Mouse (Mus musculus) forebrain, embryonic 14.5 days (tissue): ENCODE data around the gene Nfat5. TPM values are rescaled to one million over a fixed set of nuclear protein-coding genes. Genes with fewer than 3 reads are reported as not detected.

Source experiments
- ATAC-seq: fragments of 200-750 bp; cut with Nextera tagmentation; 2 replicates; pipeline ENCODE4 v1.8.0; 2017; ENCODE audit warnings: mild to moderate bottlenecking, moderate library complexity
- DNase-seq: peaks from one replicate; pipeline ENCODE4 v3.0.0-alpha.2; 2015; ENCODE audit warnings: low spot score
- H3K27ac ChIP-seq: fragments of 300-500 bp; sonication (generic); 2 replicates; pipeline ENCODE4 v1.5.1; 2014; ENCODE audit warnings: low read depth, mild to moderate bottlenecking, control low read depth, low read length, moderate library complexity
- H3K27me3 ChIP-seq: fragments of 300-500 bp; sonication (generic); replicated peaks from 2 replicates; pipeline ENCODE4 v1.6.1; 2014; ENCODE audit warnings: low read length, control low read depth, mixed read lengths; ENCODE audit not compliant: control insufficient read depth, insufficient read depth
- H3K36me3 ChIP-seq: fragments of 300-500 bp; sonication (generic); 2 replicates; pipeline ENCODE4 v1.6.1; 2014; ENCODE audit warnings: low read length, control low read depth; ENCODE audit not compliant: control insufficient read depth, insufficient read depth
- H3K4me1 ChIP-seq: fragments of 300-500 bp; sonication (generic); 2 replicates; pipeline ENCODE4 v1.6.1; 2014; ENCODE audit warnings: antibody characterized with exemption, low read length, control low read depth; ENCODE audit not compliant: control insufficient read depth, insufficient read depth
- H3K4me2 ChIP-seq: fragments of 300-500 bp; sonication (generic); 2 replicates; pipeline ENCODE4 v1.6.1; 2014; ENCODE audit warnings: mild to moderate bottlenecking, control low read depth, low read length
- H3K4me3 ChIP-seq: fragments of 300-500 bp; sonication (generic); 2 replicates; pipeline ENCODE4 v1.5.1; 2014; ENCODE audit warnings: low read depth, low read length, control low read depth
- H3K9ac ChIP-seq: fragments of 300-500 bp; sonication (generic); 2 replicates; pipeline ENCODE4 v1.6.1; 2014; ENCODE audit warnings: mild to moderate bottlenecking, low read length, control low read depth, moderate library complexity
- H3K9me3 ChIP-seq: fragments of 300-500 bp; sonication (generic); replicated peaks from 2 replicates; pipeline ENCODE4 v1.6.1; 2016; ENCODE audit warnings: low read length, control low read depth, mixed read lengths; ENCODE audit not compliant: control insufficient read depth
- WGBS: fragments of 180-500 bp; shearing (Covaris S2); extraction: QIAGEN DNeasy Blood & Tissue Kit; methylation state at CpG from one replicate; pipeline ENCODE4 v1.1.7; 2014; 5-methylcytosine and 5-hydroxymethylcytosine counted together
- polyA plus RNA-seq: library from polyadenylated mRNA; unstranded; fragments of >200 nt; fragmentation: Nextera tagmentation; extraction: Ambion mirVana; gene quantifications from 2 replicates; pipeline ENCODE4 v1.2.1, GENCODE M21; 2014

Nfat5 gene
- polyA plus RNA-seq, 1 experiment from 2014 or later: 3.4 TPM

DNA sequence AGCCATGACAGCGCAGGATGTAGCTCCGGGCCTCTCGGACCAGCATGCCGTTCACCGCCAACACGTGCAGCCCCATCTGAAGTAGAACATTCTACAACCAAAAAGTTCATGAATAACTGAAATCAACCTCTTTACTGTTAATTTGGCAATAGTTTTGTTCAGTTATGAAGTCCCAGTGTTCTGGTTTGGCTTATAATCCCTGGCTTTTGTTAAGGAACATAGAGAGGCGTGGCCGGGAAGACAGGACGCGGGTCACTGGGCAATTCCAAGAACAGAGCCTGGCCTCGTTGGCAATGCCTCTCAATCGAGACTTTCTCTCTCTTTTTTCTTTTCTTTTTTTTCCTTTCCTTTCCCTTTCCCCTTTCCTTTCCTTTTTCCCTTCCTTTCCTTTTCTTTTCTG is 123.7 kb downstream of the Nfat5 start:
- Histone ChIP-seq H3K27me3 (no peaks in the 10 kb centered on the region), H3K4me3 (no peak overlapping the region), H3K27ac (no peak overlapping the region), H3K4me1 (no peaks in the 10 kb centered on the region), H3K9me3 (no peaks in the 10 kb centered on the region), H3K4me2 (no peak overlapping the region), H3K9ac (no peak overlapping the region), H3K36me3 (peaks cover 96% of the 10 kb centered on the region)
- DNase-seq: no peak
- WGBS: 83% methylated on average over 12 of the region's 12 CpGs
- no peak for ATAC-seq

DNA sequence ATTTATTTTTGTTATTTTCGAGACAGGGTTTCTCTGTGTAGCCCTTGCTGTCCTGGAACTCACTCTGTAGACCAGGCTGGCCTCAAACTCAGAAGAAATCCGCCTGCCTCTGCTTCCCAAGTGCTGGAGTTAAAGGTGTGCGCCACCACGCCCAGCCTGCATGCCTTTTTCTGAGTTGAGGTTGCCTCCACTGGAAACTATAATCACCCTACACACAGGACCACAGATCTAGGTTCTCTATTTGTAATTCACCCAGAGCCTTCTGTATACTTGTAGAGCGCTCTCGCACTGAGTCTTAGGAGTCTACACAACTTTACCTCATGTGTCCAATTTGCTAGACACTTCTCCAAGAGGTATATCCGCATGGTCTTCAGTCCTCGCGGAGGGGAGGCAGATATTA is 130.9 kb downstream of the Nfat5 start:
- Histone ChIP-seq H3K27ac (no peak overlapping the region), H3K4me3 (peak overlapping the region; percentile 75), H3K36me3 (peaks cover 33% of the 10 kb centered on the region), H3K27me3 (no peaks in the 10 kb centered on the region), H3K4me1 (peaks cover 6% of the 10 kb centered on the region), H3K9ac (peak overlapping the region; percentile 85), H3K9me3 (no peaks in the 10 kb centered on the region), H3K4me2 (peak overlapping the region; percentile 71)
- 30% methylated on average over 9 of the region's 9 CpGs for WGBS
- DNase-seq (no peak), ATAC-seq (no peak; the same call in 1 of the 2 replicates)

DNA sequence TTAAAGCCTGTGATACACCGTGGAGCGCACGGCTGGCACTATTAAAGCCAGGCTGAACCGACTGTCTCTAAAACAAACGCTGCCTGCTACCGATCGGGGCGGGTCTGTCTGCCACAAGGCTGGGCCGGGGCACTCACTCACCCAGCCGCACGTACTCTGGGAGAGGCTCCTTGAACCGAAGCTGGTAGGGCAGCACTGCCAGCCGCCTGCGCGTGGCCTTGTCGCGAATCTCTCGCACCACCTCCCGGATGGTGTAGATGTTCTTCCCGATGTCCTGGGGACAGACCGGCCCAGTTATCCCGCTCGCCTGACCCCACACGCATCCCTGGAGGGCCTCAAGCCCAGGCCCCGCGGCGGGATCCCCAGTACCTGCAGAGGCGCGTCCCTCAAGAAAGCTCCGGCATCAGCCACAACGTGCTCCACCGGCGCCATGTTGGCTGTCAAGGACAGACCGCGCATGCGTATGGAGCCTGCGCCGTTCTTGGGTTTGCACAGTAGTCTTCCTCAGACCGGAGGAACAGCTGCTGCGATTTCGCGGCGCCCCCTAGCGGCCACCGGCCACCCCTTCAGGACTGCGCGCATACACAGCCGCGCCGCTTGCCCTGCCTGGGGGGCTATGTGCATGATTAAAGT is 131.4 kb downstream of the Nfat5 start, which contains the start of gene Nob1:
Gene Nob1, minus strand, starts transcription at position 455 of the 633 bp plus-strand sequence.
- Histone ChIP-seq H3K4me3 (peak within 1 kb of the TSS; percentile 75), H3K36me3 (peaks cover 28% of the 10 kb centered on the region), H3K4me2 (peak within 1 kb of the TSS; percentile 71), H3K9me3 (no peaks in the 10 kb centered on the region), H3K27ac (peak within 1 kb of the TSS; percentile 55; the same call in 1 of the 2 replicates), H3K9ac (peak within 1 kb of the TSS; percentile 85), H3K27me3 (no peaks in the 10 kb centered on the region), H3K4me1 (peaks cover 6% of the 10 kb centered on the region)
- under 1% methylated on average over 50 of the region's 50 CpGs for WGBS
- ATAC-seq (peak; percentile 100), DNase-seq (peak; percentile 99)

DNA sequence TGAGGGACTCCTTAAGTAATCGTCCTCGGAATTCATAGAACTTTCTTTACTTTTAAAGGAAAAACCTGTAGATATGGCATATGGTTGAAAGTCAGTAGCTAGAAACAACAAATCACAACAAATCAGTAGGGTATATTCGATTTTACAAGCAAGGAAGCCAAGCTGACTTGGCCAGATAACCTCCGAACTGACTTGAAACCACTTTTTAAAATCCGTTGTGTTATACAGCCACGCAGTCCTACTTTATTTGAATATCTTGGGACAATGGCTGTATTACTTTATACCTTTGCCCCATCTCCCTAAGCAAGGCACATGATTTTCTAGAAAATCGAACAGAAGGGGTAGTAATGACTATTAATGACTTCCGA is 131.9 kb downstream of the Nfat5 start:
- Histone ChIP-seq H3K27ac (no peak overlapping the region), H3K9ac (no peak overlapping the region), H3K4me1 (peaks cover 6% of the 10 kb centered on the region), H3K27me3 (no peaks in the 10 kb centered on the region), H3K9me3 (no peaks in the 10 kb centered on the region), H3K36me3 (peaks cover 23% of the 10 kb centered on the region), H3K4me2 (no peak overlapping the region), H3K4me3 (no peak overlapping the region)
- DNase-seq: no peak
- WGBS: 45% methylated on average over 8 of the region's 8 CpGs
- peak; percentile 2; the same call in 1 of the 2 replicates for ATAC-seq

Other genes starting within 250 kb of the Nfat5 start
- 21.7 and 26.8 TPM in 2 replicates for gene Pdf, start 244.9 kb upstream of the Nfat5 start, polyA plus RNA-seq
- 34.2 and 41.4 TPM in 2 replicates for gene Cog8, start 236.8 kb upstream of the Nfat5 start, polyA plus RNA-seq
- 97.0 and 106 TPM in 2 replicates for gene Nip7, start 236.6 kb upstream of the Nfat5 start, polyA plus RNA-seq
- not detected in 2 replicates for gene Tmed6, start 227.8 kb upstream of the Nfat5 start, polyA plus RNA-seq
- gene Terf2, start 196.9 kb upstream of the Nfat5 start, polyA plus RNA-seq: 19.2 and 19.9 TPM in 2 replicates
- gene Cyb5b, start 142.8 kb upstream of the Nfat5 start, polyA plus RNA-seq: 108 and 118 TPM in 2 replicates
- gene Nqo1, start 109.7 kb downstream of the Nfat5 start, polyA plus RNA-seq: 5.1 TPM in 2 replicates
- gene Nob1, start 131.6 kb downstream of the Nfat5 start, polyA plus RNA-seq: 43.4 and 57.2 TPM in 2 replicates
- gene Wwp2, start 142.9 kb downstream of the Nfat5 start, polyA plus RNA-seq: 38.8 and 40.4 TPM in 2 replicates